Mouse (Mus musculus): Measurements from ENCODE around the gene Mmp14. TPM values are rescaled to one million over a fixed set of nuclear protein-coding genes. Genes with fewer than 3 reads are reported as not detected.

Mmp14 gene
- total RNA-seq, 2 experiments from 2014 or later, result 115 to 167 TPM

GRCm38 (mm10) chr14:54435194-54435918, 3.9 kb downstream of the Mmp14 start:
- no peak for DNase-seq

- no peak for DNase-seq
Measured at GRCm38 (mm10) chr14:54439155-54439554, 7.7 kb downstream of the Mmp14 start.

- no peak for DNase-seq
Measured at GRCm38 (mm10) chr14:54439610-54440009, 8.2 kb downstream of the Mmp14 start.

GRCm38 (mm10) chr14:54440538-54440937, 9.1 kb downstream of the Mmp14 start:
- DNase-seq, result no peak

DNA sequence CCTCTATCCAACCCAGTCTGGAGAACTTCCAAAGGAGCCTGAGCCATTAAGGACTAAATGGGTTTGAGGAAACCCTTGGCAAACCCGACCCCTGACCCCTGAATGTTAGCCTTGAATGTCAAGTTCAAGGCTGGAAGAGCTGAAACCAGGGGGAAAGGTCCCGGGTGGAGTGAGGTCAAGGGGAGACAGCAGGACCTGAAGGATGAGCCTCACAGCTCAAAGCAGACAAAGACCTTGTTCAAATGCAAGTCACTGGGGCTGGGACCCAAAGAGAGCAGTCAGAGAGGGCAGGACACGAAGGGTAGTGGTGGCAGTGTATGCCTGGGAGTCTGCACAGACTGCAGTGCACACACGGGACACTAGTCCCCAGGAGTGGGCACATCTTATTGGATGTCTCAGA, 10.0 kb downstream of the Mmp14 start:
- DNase-seq, result no peak

DNA sequence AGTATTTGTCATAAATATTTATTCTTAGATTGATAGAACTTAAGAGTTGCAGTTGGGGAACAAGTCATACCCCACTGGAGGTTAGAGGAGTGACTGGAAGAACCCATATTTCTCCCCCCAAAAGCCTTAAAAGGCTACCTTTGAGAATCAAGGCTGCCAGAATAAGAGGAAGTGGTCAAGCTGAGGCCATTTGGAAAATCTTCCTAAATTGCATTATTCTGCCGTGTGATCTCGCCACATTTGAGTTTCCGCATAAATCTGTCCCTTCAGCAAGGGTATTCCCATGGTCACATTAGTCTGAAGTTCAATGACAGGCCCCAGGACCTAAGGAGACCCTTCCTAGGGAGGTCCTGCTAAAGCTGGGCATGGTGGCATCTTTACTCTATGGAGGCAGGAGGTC, 11.1 kb downstream of the Mmp14 start:
- no peak for DNase-seq

- DNase-seq, result peak; percentile 65
Measured at GRCm38 (mm10) chr14:54443196-54443595, 11.8 kb downstream of the Mmp14 start.

DNA sequence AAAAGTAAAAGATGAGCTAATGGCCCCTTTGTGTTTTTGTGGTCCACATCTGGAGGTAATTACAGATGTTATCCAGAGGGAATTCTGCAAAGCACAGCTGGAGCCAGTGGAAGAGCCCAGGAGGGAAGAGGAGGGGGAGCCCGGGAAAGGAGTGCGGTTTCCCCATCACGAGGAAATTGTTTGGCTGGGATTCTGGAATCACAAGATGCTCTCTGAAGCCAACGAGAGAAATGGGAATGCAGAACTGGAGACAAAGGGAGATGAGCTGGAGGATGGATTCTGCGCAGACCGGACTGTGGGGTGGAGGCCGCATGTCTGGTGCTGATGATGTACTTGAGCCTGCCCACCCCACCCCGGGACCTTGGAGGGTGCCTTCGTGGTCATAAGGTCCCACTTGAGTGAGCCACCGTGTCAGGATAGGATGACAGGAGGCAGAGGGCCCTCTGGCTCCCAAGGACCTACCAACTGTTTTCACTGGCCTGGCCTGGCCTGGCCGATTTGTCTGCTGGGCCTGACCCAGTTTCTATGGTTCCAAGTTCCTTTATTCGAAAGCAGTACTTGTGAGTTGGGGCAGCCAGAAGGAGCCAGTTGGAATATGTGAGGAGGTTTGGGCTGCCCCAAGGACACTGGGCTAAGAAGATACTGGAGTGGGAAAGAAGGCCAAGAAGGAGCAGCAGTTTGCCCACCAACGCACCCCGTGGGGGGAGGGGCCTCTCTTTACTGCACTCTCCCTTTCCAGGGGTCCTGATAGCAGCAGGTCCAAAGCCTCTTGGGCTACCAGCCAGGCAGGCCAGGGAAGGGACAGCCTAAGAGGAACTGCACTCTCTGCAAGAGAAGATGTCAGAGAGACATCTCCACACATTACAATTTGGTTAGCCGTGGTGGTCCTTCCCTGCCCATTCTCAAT, 12.6 kb downstream of the Mmp14 start:
- DNase-seq, result peak; percentile 54

DNA sequence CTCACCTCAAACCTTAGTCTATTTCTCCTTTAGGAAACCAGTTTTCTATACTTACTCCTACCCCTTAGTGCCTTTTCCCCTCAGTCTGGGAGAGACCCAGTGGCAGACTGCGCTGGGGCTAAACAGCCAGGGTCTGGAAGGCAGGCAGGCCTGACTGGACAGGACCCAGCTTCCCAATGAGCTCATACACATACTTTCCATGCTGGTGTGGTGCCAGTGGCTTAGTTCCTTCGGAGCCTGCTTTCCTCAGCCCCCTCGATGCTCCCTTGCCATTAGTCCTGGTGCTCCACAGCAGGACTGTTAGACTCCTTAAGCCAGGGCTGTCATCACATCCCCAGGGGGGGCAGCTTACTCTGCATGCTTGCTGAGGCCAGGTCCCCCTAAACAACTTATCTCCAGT, 14.1 kb downstream of the Mmp14 start:
- peak; percentile 75 for DNase-seq

- DNase-seq, result no peak
Measured at GRCm38 (mm10) chr14:54453566-54453965, 22.2 kb downstream of the Mmp14 start.

- no peak for DNase-seq
Measured at GRCm38 (mm10) chr14:54454669-54455528, 23.5 kb downstream of the Mmp14 start.

DNA sequence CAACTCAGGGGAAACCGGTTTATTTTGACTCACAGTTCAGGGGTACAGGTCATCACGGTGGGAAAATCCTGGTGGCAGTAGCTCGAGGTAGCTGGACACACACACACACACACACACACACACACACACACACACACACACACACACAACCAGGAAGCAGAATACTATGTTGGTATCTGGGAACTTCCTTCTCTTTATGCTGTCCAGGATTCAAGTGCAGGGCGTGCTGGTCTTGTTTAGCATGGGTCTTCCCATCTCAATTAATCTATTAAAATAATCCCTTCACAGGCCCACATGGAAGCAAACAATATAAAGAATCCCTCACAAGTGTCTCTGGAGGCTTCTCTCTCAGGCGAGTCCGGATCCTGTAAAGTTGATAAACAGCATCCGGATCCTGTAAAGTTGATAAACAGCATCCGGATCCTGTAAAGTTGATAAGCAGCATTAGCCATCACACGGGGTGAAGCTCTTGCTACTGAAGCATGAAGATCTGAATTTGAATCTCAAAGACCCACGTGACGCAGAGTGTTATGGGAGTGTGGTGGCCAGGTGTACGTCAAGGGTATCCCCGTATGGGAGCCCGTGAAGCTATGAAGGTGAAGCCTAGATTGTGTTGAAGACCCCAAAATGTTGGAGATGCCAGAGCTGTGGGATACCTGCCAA, 26.6 kb downstream of the Mmp14 start:
- DNase-seq, result no peak

DNA sequence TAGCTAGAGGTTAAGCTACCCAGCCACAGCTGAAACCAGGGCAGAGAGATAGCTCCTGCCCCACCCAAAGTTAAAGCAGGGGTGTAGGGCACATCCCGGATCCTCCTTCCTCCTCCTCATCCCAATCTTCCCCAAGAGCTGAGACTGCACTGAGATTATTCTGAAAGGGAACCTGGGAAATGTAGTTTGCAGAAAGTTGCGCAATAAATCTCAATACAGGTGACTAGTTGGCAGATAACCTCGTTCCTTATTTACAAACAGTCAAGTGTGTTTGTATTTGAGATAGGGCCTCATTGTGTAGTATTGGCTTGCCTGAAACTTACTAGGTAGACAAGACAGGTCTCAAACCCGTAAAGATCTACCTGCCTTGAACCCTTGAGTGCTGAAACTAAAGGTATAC, 30.7 kb downstream of the Mmp14 start:
- DNase-seq, result no peak

DNA sequence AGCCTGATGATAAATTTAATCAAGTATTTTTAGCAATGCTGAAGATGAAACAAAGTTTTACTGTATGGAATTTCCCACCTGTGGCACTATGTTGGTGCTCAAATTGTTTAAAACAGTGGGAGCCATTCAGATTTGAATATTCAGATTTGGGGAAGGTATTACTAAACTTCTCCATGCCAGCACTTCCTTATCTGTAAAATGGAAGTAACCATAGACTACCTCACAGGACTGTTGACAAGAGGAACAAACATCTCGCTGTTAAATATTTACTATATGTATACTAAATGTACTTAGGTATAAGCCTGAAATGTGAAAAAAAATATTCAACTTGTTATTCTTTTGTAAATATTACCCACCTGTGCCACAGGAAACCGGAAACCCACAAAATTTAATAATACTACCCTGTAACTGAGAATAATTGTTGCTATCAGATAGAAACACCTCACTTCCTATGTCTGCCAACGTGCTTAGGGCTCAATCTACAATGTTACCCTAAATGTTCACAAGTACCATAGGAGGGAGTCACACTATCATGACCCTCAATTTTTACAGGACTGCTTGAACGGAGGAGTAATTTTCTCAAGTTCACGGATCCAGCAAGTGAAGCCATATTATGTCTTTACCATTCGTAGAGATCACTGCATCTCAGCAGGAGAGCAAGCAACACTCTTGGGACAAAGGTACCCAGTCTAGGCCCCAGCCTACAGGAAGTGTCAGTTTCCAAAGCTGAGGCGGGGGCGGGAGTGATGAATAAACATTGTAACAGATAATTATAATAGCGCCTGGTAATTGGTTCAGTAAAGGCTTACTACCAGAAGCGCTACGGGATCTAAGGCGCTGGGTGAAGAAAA, 31.9 kb downstream of the Mmp14 start:
- DNase-seq, result no peak

DNA sequence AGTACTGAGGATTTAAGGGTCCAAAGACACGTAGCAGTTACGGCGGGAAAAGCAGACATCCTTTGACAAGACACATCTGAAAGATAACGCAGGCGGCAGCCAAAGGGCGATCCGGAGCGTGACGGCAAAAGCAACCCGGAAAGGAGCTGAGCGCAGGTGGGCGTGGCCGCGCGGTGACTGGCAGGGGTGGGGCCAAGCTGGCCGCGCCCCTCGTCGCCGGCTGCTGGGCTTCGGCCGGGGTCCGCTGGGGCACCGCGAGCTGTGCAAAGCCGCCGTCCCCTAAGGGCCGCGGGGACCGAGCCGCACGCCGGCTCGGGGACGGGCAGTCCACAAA, 32.5 kb downstream of the Mmp14 start, which contains the start of gene Lrp10:
TSS of gene Lrp10 (plus strand) at position 179 of the 334 bp plus-strand sequence.
- DNase-seq, result peak; percentile 88

DNA sequence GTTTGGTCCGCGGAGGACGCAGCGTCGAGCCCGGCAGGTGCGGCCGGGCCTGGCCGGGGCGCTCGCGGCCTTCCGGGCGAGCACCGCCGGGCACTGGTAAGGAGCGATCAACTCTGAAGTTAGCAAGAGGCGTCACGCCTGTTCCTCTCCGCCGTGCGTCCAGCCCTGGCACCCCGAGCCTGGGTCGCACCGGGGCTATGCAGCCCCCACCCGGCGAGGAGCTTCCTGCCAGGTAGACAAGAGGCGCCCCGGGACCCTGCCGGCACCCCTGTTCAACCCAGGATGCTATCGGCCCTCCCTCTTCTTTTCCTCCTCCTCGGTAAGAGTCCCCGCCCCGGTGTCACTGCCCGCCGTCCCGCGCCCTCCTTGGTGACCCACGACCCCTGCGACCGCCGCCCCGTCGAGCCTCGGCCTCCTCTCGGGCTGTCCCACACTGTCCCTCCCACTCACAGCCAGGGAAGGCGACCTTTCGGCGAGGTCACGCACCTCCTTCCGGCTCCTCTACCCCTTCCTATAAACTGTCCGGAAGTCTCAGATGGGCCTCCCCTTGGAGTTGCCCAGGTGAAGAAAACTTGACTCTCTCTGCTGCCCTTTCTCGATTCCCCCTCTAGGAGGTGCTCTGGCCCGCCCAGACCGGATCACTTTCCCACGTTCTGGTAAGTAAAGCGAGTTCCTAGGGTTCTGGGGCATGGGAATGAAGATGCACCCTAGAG, 33.0 kb downstream of the Mmp14 start:
- peak; percentile 55 for DNase-seq

GRCm38 (mm10) chr14:54471467-54471866, 40.1 kb downstream of the Mmp14 start:
- no peak for DNase-seq

DNA sequence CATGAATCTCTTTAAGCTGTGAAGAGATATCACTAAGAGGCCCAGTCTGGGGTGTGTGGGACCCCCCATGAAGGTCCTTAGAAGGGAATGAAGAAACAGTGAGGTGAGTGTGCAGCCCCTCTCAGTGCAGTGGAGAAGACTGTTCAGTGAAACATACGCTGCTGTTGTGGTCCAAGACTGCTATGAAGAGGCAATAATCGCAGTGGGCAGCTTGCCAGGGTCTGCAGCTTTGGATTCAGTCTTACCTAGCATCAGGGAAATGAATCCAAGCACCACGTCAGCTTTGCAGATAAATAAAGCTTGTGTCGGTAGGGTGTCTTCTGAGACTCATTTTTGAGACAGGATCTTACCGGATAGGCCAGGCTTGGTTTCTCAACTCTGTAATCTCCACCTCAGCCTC, 41.3 kb downstream of the Mmp14 start:
- DNase-seq, result no peak

GRCm38 (mm10) chr14:54474744-54475143, 43.3 kb downstream of the Mmp14 start:
- DNase-seq, result no peak
